Mouse (Mus musculus) lung, adult 2 months (tissue): ENCODE measurements around the gene Dbnl.

Experiments used
- CTCF ChIP-seq: fragments of 200-500 bp; IDR thresholded peaks from 2 replicates; pipeline ENCODE4 v1.5.1; 2011; ENCODE audit warnings: mild to moderate bottlenecking, low read length, control low read depth; ENCODE audit not compliant: insufficient read depth
- POLR2A ChIP-seq: fragments of 200-500 bp; IDR thresholded peaks from 2 replicates; pipeline ENCODE4 v1.6.1; 2011; ENCODE audit warnings: low read depth, mild to moderate bottlenecking, control low read depth, low read length, borderline replicate concordance; ENCODE audit errors: extremely low read depth

GRCm38 (mm10) chr11:5819223-5819622, 30.9 kb downstream of the Dbnl start:
- TF ChIP-seq CTCF (no peak), POLR2A (no peak)
